Mouse (Mus musculus): ENCODE measurements at regions not wholly inside any gene's neighbourhood (a gene's known extent, or its start where the extent isn't known, plus 50 kb on each side); places are given as distances from the start of the nearest gene placed in this dataset.

GRCm38 (mm10) chr3:62103872-62104271 is 234.3 kb upstream of the Arhgef26 start:
- TF ChIP-seq CTCF (IDR thresholded peaks at IDR 0.05) (no peak), EP300 (IDR thresholded peaks at IDR 0.05) (peak; percentile 41; the same call in 1 of the 2 replicates)
- no peak overlapping the region for H3K4me3 ChIP-seq (ENCODE audit: low read depth, low read length)
- peak; percentile 72 for DNase-seq (ENCODE audit: low spot score)
- no peaks in the 10 kb centered on the region for H3K27me3 ChIP-seq (replicated peaks; ENCODE audit: insufficient read depth, low read length)
- H3K4me2 ChIP-seq (replicated peaks; ENCODE audit: low read depth, low read length) = no peak overlapping the region
- no peak overlapping the region for H3K9ac ChIP-seq (replicated peaks; ENCODE audit: low read depth)
- ATAC-seq = peak; percentile 60
- H3K4me1 ChIP-seq (ENCODE audit: insufficient read depth, low read depth, low read length) = no peaks in the 10 kb centered on the region
- no peaks in the 10 kb centered on the region for H3K9me3 ChIP-seq (ENCODE audit: low read length)
- H3K36me3 ChIP-seq (ENCODE audit: insufficient read depth, low read length) = no peaks in the 10 kb centered on the region
- no peak overlapping the region for H3K27ac ChIP-seq (ENCODE audit: low read length)

DNA sequence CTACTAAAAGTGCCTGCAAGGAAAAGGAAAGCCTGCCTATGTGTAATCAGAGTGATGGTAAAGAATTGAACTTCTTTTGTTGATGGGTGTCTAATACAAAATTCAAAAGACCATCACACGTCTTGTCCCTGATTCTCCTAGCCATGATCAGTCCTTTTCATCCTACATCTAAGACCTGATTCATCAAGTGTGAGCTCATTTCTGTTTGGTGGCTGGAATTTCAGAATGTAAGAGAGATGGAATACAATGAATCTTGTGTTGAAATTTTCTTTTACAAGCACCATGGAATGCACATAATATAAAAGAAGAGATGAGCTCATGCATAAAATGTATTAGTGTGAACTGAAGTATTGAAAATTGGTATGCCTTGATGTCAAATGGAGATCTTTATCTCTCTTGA is 233.6 kb upstream of the Arhgef26 start:
- H3K9me3 ChIP-seq (ENCODE audit: low read length) = no peaks in the 10 kb centered on the region
- H3K9ac ChIP-seq (replicated peaks; ENCODE audit: low read depth) = no peak overlapping the region
- DNase-seq (ENCODE audit: low spot score) (no peak), ATAC-seq (no peak)
- no peaks in the 10 kb centered on the region for H3K27me3 ChIP-seq (replicated peaks; ENCODE audit: insufficient read depth, low read length)
- no peak overlapping the region for H3K4me2 ChIP-seq (replicated peaks; ENCODE audit: low read depth, low read length)
- no peaks in the 10 kb centered on the region for H3K36me3 ChIP-seq (ENCODE audit: insufficient read depth, low read length)
- 58% methylated on average over 1 of the region's 1 CpGs for WGBS
- TF ChIP-seq EP300 (IDR thresholded peaks at IDR 0.05) = no peak
- no peak for TF ChIP-seq CTCF (IDR thresholded peaks at IDR 0.05)
- H3K27ac ChIP-seq (ENCODE audit: low read length) = no peak overlapping the region
- no peak overlapping the region for H3K4me3 ChIP-seq (ENCODE audit: low read depth, low read length)
- H3K4me1 ChIP-seq (ENCODE audit: insufficient read depth, low read depth, low read length) = no peaks in the 10 kb centered on the region

- Histone ChIP-seq H3K9me3 (ENCODE audit: low read length) (no peaks in the 10 kb centered on the region), H3K4me2 (replicated peaks; ENCODE audit: low read depth, low read length) (no peak overlapping the region), H3K4me1 (ENCODE audit: insufficient read depth, low read depth, low read length) (no peaks in the 10 kb centered on the region), H3K27me3 (replicated peaks; ENCODE audit: insufficient read depth, low read length) (no peaks in the 10 kb centered on the region), H3K36me3 (ENCODE audit: insufficient read depth, low read length) (no peaks in the 10 kb centered on the region), H3K27ac (ENCODE audit: low read length) (no peak overlapping the region), H3K4me3 (ENCODE audit: low read depth, low read length) (no peak overlapping the region), H3K9ac (replicated peaks; ENCODE audit: low read depth) (no peak overlapping the region)
- TF ChIP-seq CTCF (IDR thresholded peaks at IDR 0.05) (no peak), EP300 (IDR thresholded peaks at IDR 0.05) (no peak)
- ATAC-seq (no peak), DNase-seq (ENCODE audit: low spot score) (no peak)
These were observed 230.8 kb upstream of the Arhgef26 start for GRCm38 (mm10) chr3:62107339-62107738.

All from lung, postnatal 0 days (tissue).